Mouse (Mus musculus) ES-Bruce4 (cell line): ENCODE measurements around the gene Il5. TPM values are rescaled to one million over a fixed set of nuclear protein-coding genes. Genes with fewer than 3 reads are reported as not detected.

Experiments used
- H3K27ac ChIP-seq: 2 replicates; pipeline ENCODE4 v1.5.1; 2012; ENCODE audit warnings: low read length, inconsistent platforms; ENCODE audit not compliant: insufficient read depth
- H3K27me3 ChIP-seq: 2 replicates; pipeline ENCODE4 v1.6.1; 2012; ENCODE audit warnings: mild to moderate bottlenecking, low read length, inconsistent platforms; ENCODE audit not compliant: control insufficient read depth, poor library complexity, insufficient read depth, severe bottlenecking
- H3K36me3 ChIP-seq: 2 replicates; pipeline ENCODE4 v1.6.1; 2012; ENCODE audit warnings: inconsistent platforms, mild to moderate bottlenecking, low read length, moderate library complexity; ENCODE audit not compliant: control insufficient read depth, poor library complexity, insufficient read depth, severe bottlenecking
- H3K4me1 ChIP-seq: one replicate; pipeline ENCODE4 v1.8.1; 2011; ENCODE audit warnings: low read length; ENCODE audit not compliant: control insufficient read depth, insufficient read depth
- H3K4me3 ChIP-seq: 2 replicates; pipeline ENCODE4 v1.5.1; 2011; ENCODE audit warnings: low read depth, mild to moderate bottlenecking, low read length
- H3K9ac ChIP-seq: 2 replicates; pipeline ENCODE4 v1.6.1; 2012; ENCODE audit warnings: low read depth, mild to moderate bottlenecking, inconsistent platforms; ENCODE audit not compliant: poor library complexity, severe bottlenecking
- H3K9me3 ChIP-seq: replicated peaks from 2 replicates; pipeline ENCODE4 v1.6.1; 2012; ENCODE audit warnings: mild to moderate bottlenecking, low read length, inconsistent platforms; ENCODE audit not compliant: control insufficient read depth, poor library complexity, insufficient read depth, severe bottlenecking
- CTCF ChIP-seq: IDR thresholded peaks from one replicate; pipeline ENCODE4 v1.8.1; 2011; ENCODE audit warnings: low read depth, low read length
- EP300 ChIP-seq: IDR thresholded peaks from 2 replicates; pipeline ENCODE4 v1.6.1; 2011; ENCODE audit warnings: low read depth, low read length; ENCODE audit not compliant: insufficient read depth
- POLR2A ChIP-seq: IDR thresholded peaks from one replicate; pipeline ENCODE4 v1.8.1; 2011; ENCODE audit warnings: low read length; ENCODE audit not compliant: insufficient read depth
- polyA plus RNA-seq: library from polyadenylated mRNA; stranded (reverse); fragments of >200 nt; gene quantifications from 2 replicates; pipeline ENCODE4 v1.2.4, GENCODE M21; 2011; ENCODE audit warnings: low read depth; ENCODE audit not compliant: missing spikeins, insufficient read depth, insufficient read length

Gene Il5
- polyA plus RNA-seq, 1 experiment = not detected

DNA sequence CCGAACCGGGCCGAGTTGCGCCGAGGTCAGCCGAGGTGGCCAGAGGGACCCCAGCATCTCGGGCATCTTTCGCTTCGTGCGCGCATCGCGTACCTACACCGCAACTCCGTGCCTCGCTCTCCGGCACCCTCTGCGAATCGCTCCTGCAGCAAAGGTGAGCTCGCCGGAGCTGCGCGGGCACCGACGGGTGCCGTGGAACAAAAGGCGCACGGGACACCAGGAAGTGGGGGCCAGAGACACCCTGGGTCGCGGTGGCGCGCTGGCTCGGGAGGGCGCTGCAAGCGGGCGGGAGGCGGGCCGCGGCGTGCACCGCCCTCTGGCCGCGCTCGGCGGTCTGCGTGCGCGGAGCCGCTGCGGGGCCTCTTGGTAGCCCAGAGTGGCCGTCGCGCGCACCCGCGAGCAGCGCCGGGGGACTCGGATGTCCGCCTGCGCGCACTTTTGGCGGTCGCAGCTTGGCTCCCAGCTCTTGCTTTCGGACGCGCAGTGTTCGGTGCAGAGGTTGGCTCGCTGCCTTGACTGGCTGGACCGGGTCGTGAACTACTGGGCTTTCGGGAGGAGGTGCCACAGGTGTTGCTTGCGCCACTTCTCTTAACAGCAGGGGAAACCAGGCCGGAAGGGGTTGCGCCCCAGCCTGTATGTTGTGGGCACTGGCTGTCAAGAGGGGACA lies 49.7 kb downstream of the Il5 start:
- Histone ChIP-seq H3K9ac (peak overlapping the region; percentile 68), H3K27me3 (no peaks in the 10 kb centered on the region)

GRCm38 (mm10) chr11:53771001-53771744 lies 50.6 kb downstream of the Il5 start:
- no peaks in the 10 kb centered on the region for H3K27me3 ChIP-seq
- peak overlapping the region; percentile 93 for H3K4me3 ChIP-seq
- H3K27ac ChIP-seq = no peak overlapping the region

More for the DNA sequence above, 49.7 kb downstream of the Il5 start:
- H3K9me3 ChIP-seq = no peaks in the 10 kb centered on the region
- H3K36me3 ChIP-seq = peaks cover 10% of the 10 kb centered on the region
- H3K27ac ChIP-seq = peak overlapping the region; percentile 12; the same call in 1 of the 2 replicates
- H3K4me1 ChIP-seq = peaks cover 7% of the 10 kb centered on the region
- TF ChIP-seq CTCF = no peak
- 0 out of 2 replicates have a peak, but pooled peaks have one; percentile 2 for TF ChIP-seq EP300
- peak overlapping the region; percentile 93 for H3K4me3 ChIP-seq

DNA sequence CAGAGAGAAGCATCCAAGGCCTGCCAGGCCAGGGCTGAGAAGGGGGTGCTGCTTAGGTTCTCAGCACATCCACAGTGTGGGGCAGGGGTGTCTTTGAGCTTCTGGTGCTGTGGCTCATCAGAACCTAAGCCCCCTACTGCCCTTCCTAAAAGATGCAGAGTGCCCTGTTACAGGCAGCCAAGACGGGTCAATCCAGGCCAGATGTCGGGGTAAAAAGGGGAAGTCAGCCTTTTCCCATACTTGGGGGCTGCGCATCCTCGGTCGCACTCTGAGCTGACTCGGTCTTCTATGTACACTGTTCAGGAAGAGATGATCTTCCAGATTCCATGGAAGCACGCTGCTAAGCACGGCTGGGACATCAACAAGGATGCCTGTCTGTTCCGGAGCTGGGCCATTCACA lies 51.9 kb downstream of the Il5 start:
- TF ChIP-seq POLR2A (no peak), CTCF (no peak), EP300 (no peak)
- Histone ChIP-seq H3K4me3 (no peak overlapping the region), H3K4me1 (peaks cover 5% of the 10 kb centered on the region), H3K27ac (no peak overlapping the region), H3K9ac (no peak overlapping the region), H3K36me3 (peaks cover 28% of the 10 kb centered on the region), H3K9me3 (no peaks in the 10 kb centered on the region), H3K27me3 (no peaks in the 10 kb centered on the region)

More at GRCm38 (mm10) chr11:53771001-53771744, 50.6 kb downstream of the Il5 start:
- TF ChIP-seq POLR2A = no peak
- no peak for TF ChIP-seq CTCF
- TF ChIP-seq EP300 = no peak
- Histone ChIP-seq H3K4me1 (peaks cover 4% of the 10 kb centered on the region), H3K9me3 (no peaks in the 10 kb centered on the region), H3K9ac (peak overlapping the region; percentile 68; the same call in 1 of the 2 replicates), H3K36me3 (peaks cover 18% of the 10 kb centered on the region)

- no peak within 1 kb of the TSS for H3K9ac ChIP-seq
- no peaks in the 10 kb centered on the region for H3K27me3 ChIP-seq
- H3K4me3 ChIP-seq = no peak within 1 kb of the TSS
- peaks cover 9% of the 10 kb centered on the region for H3K4me1 ChIP-seq
- TF ChIP-seq CTCF (no peak), POLR2A (no peak), EP300 (no peak)
- H3K27ac ChIP-seq = no peak within 1 kb of the TSS
- H3K9me3 ChIP-seq = no peaks in the 10 kb centered on the region
- H3K36me3 ChIP-seq = peaks cover 28% of the 10 kb centered on the region
Measured at GRCm38 (mm10) chr11:53773087-53773486, 52.5 kb downstream of the Il5 start, which contains the start of gene Gm17334. Gm17334 (minus strand) TSS chr11:53773187.

DNA sequence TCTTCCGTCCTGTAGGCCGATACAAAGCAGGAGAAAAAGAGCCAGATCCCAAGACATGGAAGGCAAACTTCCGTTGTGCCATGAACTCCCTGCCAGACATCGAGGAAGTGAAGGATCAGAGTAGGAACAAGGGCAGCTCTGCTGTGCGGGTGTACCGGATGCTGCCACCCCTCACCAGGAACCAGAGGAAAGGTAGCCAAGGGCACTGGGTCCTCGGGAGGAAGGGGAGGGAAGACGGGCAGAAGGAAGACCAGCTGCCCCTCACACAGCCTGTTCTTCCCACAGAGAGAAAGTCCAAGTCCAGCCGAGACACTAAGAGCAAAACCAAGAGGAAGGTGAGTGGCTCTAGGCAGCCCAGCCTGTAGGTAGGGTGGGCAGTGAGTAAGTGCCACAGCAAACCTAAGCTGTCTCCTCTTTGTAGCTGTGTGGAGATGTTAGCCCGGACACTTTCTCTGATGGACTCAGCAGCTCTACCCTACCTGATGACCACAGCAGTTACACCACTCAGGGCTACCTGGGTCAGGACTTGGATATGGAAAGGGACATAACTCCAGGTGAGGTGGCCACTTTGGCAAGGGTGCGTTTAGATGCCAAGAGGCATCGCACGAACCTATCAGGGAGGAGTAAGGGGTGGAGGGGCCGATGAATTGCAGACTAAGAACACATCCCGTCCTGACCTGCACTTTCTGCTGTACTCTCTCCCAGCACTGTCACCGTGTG lies 53.2 kb downstream of the Il5 start:
- peaks cover 8% of the 10 kb centered on the region for H3K4me1 ChIP-seq
- H3K9ac ChIP-seq = no peak overlapping the region
- TF ChIP-seq CTCF = no peak
- no peak for TF ChIP-seq EP300
- TF ChIP-seq POLR2A = no peak
- H3K4me3 ChIP-seq = no peak overlapping the region
- no peaks in the 10 kb centered on the region for H3K9me3 ChIP-seq
- H3K27me3 ChIP-seq = no peaks in the 10 kb centered on the region
- H3K36me3 ChIP-seq = peaks cover 28% of the 10 kb centered on the region
- H3K27ac ChIP-seq = no peak overlapping the region

Other genes with a start within 250 kb of the Il5 start
- not detected in 2 replicates for gene Gm9945, start 240.6 kb upstream of the Il5 start, polyA plus RNA-seq
- gene Sowaha, start 240.5 kb upstream of the Il5 start, polyA plus RNA-seq = not detected in 2 replicates
- gene Sept8, start 201.5 kb upstream of the Il5 start, polyA plus RNA-seq = 39.5 and 40.1 TPM in 2 replicates
- gene Kif3a, start 153.4 kb upstream of the Il5 start, polyA plus RNA-seq = 28.9 and 31.6 TPM in 2 replicates
- not detected in 2 replicates for gene Il4, start 102.1 kb upstream of the Il5 start, polyA plus RNA-seq
- not detected in 2 replicates for gene Il13, start 86.1 kb upstream of the Il5 start, polyA plus RNA-seq
- gene Rad50, start 13.5 kb upstream of the Il5 start, polyA plus RNA-seq = 64.8 and 73.2 TPM in 2 replicates
- 75.7 and 90.3 TPM in 2 replicates for gene Irf1, start 49.2 kb downstream of the Il5 start, polyA plus RNA-seq
- gene Gm17334, start 52.4 kb downstream of the Il5 start, polyA plus RNA-seq = not detected in 2 replicates
- gene Gm12216, start 138.5 kb downstream of the Il5 start, polyA plus RNA-seq = 1.1 and 2.8 TPM in 2 replicates
- 7.0 and 7.7 TPM in 2 replicates for gene Slc22a5, start 170.9 kb downstream of the Il5 start, polyA plus RNA-seq